Mouse (Mus musculus) mouse trophoblast stem cell (cell line): ENCODE measurements around the gene Tet2.

Experiments used
- in situ Hi-C, 2 experiments: fragments of 300-500 bp; cut with MseI, MboI; formaldehyde crosslinking; loops; 2 replicates in 1 of 2; 3 replicates in 1 of 2; pipeline ENCODE4 v1.15.1; 2025

Tet2 gene

GRCm38 (mm10) chr3:133522289-133522688, 22.6 kb downstream of the Tet2 start:
- in situ Hi-C loops: no loop called here

GRCm38 (mm10) chr3:133518801-133519200, 26.1 kb downstream of the Tet2 start:
- in situ Hi-C loops: no loop called here

DNA sequence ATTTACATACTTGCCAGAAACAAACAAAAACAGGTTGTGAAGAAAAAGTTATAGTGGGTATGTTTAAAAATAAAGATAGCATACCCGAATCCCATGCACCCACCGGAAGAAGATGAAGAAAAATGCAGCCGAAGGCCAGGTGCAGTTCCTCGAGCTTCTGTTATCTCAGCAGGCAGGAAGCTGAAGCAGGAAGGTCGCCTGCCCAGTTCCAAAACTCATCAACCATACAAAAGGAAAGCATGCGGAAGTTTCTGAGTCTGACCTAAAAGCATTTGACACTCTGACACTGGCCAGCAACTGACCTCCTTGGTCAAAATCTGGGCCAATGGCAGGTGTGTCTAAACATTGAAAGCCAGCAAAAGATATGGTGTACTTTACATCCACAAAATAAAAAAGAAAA, 26.8 kb downstream of the Tet2 start:
- in situ Hi-C loops: no loop called here

- in situ Hi-C loops: no loop called here
These were observed 27.5 kb downstream of the Tet2 start for GRCm38 (mm10) chr3:133517406-133517805.

DNA sequence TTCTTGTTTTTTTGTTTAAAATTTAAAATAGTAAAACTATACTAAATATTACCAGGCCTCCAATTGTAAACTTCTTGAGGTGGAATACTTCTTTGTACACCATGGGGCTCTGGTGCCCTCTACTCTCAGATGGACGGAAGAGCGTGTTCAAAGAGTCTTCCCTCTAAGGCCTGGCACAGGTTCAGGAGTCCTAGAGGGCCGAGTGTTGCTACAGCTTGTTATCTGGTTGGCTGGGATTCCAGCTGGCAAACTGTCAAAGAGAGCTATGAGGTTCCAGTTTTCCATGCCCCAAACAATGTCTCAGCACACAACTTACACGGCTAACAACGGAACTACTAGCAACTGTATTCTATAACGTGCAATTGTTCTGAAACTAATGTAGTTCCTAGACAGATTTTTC, 28.8 kb downstream of the Tet2 start:
- in situ Hi-C loops: no loop called here

- in situ Hi-C loops: no loop called here
These were observed 29.6 kb downstream of the Tet2 start for GRCm38 (mm10) chr3:133515204-133515969.

DNA sequence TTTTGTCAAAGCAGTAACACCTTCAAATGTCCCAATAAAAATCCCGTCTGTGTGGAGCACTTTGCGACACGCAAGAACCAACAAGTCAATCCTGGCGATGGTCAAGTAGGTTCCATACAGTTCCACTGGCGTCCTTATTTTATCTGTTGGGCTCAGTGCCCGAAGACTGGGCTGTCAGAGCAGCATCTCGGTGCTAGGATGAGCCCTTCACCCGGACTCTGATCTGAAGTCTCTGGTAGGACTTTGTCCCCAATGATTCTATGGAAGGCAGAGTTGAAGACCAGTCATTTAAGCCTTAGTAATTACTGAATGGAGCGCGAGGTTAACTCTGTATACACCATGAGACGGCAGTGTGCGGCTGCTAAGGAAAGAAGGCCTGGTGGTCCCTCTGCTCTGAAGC, 30.6 kb downstream of the Tet2 start:
- in situ Hi-C loops: no loop called here

DNA sequence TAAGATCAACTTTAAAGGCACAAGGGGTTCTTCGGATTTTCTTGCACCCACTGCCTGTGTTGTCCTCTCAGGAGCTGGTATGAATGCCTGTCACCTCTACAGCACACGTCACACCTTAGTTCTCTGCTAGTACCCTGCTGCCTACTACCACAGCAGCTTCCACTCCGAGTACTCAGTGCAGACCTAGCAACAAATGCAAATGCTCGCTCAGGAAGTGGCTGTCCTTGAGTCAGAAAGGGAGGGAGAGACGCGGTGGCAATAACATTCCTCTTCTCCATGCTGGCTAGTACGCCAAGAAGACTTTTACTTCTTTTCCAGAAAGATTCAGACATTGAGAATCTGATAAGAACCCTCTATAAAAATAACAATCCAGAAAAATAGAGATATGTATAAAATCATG, 31.5 kb downstream of the Tet2 start:
- in situ Hi-C loops: no loop called here

GRCm38 (mm10) chr3:133510368-133510767, 34.6 kb downstream of the Tet2 start:
- in situ Hi-C loops: no loop called here

- in situ Hi-C loops: no loop called here
These were observed 35.1 kb downstream of the Tet2 start for GRCm38 (mm10) chr3:133509796-133510195.

DNA sequence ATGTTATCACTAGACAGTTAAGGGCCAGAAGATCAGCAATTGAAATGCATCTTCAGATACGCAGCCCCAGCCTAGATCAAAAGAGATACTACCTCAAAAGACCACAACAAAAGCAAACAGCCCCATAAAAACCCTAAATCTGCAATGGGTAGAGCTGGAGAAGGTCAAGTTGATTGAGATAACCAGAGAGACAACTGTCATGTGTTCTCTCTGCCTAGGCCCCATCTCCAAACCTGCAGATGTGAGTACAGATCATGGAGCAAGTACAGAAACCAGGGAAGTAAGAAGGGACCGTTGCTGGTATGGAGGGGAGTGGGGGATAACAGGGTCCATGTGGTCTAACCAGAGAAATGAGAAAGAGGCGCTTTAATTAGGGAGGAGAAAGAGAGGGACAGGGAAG, 36.1 kb downstream of the Tet2 start:
- in situ Hi-C loops: no loop called here

DNA sequence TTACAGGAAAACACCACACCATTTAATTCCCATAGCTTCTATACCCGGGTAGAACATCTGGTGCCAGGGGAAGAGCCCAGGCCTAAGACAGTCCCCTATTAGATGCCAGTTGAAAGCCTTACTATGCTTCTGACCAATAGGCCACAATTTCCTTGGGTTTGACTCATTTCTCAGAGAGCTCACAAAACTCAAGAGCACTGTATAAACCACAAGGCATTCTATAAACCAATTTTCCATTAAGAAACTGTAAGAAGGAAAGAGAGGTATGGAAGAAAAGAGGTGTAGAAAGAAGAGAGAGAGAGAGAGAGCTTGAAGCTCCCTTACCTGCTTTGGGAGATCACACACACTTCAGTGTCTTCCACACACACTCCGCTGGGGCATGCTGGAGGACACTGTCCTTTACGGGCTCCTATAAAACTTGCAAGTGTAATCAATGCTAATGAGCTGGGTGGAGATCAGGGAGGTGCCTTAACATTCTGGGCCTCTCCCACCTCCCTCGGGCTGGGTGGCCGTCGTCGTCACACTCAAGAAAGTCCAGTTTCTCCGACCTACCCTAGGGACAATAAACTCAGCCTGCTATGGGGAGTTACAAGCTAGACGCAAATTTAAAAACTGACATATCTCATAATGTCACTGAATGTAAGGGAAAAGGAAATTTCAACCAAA, 38.5 kb downstream of the Tet2 start:
- in situ Hi-C loops: no loop called here

- in situ Hi-C loops: no loop called here
These were observed 48.0 kb downstream of the Tet2 start for GRCm38 (mm10) chr3:133496953-133497352.

DNA sequence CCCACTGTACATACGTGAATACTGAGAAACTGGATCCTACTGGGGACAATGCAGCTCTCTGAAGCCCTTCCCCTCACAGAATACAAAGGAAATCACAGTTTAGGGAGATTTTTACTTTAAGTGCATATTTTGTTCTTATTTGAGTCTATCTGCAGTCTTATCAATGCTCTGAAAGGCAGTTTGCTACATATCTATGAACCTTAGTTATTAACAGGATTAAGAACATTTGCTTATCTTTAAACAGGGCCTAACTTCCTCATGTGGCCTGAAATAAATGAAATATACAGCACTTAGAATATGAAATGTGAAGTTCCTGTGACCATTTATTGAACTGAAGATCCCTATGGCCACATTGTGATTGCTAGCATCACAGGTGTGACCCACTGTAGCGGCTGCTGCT, 53.6 kb downstream of the Tet2 start:
- in situ Hi-C loops: no loop called here

- in situ Hi-C loops: no loop called here
These were observed 56.8 kb downstream of the Tet2 start for GRCm38 (mm10) chr3:133488022-133488725.

GRCm38 (mm10) chr3:133482887-133483286, 62.1 kb downstream of the Tet2 start:
- in situ Hi-C loops: no loop called here

- in situ Hi-C loops: no loop called here
These were observed 66.0 kb downstream of the Tet2 start for GRCm38 (mm10) chr3:133478987-133479386.

DNA sequence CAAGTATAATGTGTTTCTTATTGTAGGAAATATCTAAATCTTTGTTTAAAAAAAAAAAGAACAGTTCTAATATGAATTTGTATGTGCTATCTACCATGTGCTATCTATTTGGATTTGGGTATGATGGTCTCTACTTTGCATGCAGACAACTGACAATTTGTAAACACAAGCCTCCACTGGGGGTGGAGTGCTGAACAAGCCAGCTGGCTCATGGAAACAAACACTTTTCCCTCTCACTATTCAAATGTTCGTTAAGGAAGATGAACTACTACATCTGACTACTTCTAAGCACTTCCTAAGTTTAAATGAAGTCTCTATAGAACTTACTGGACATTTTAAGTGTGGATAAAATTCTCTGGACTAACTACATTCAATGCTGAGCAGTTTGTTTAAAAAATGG, 71.2 kb downstream of the Tet2 start:
- in situ Hi-C loops: no loop called here

- in situ Hi-C loops: no loop called here
These were observed 73.8 kb downstream of the Tet2 start for GRCm38 (mm10) chr3:133471101-133471500.

DNA sequence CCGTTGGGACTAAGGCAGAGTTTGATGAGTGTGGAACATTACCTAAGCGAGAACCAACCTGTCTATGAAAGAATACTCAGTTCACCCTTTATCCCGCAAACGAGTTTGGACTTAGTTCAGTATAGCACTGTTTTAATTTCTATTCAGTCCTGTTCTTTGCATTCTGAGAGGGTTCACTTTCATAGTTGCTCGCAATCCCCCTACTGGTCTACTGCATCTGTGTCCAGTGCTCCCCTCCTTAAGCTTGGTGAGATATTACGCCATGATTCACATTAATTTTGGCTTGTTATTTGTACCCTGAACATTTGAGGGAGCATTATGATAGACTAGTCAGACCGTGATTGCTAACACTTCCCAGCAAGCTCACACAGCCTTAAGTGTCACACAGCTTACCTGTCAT, 76.1 kb downstream of the Tet2 start:
- in situ Hi-C loops: no loop called here

GRCm38 (mm10) chr3:133463233-133463632, 81.7 kb downstream of the Tet2 start:
- in situ Hi-C loops: no loop called here

- in situ Hi-C loops: no loop called here
These were observed 82.5 kb downstream of the Tet2 start for GRCm38 (mm10) chr3:133462485-133462884.

GRCm38 (mm10) chr3:133462059-133462458, 82.9 kb downstream of the Tet2 start:
- in situ Hi-C loops: no loop called here
